Mouse (Mus musculus) heart, embryonic 14.5 days (tissue): ENCODE measurements around the gene Get4. TPM values are rescaled to one million over a fixed set of nuclear protein-coding genes. Genes with fewer than 3 reads are reported as not detected.

Source experiments
- ATAC-seq: fragments of 200-750 bp; cut with Nextera tagmentation; 2 replicates; pipeline ENCODE4 v1.8.0; 2017; ENCODE audit warnings: low read depth, moderate TSS enrichment; ENCODE audit not compliant: insufficient number of reproducible peaks, insufficient read depth, low FRiP score
- H3K27ac ChIP-seq, 2 experiments: fragments of 200-500 bp in 1 of 2; fragments of 300-500 bp in 1 of 2; sonication (generic) in 1 of 2; replicated peaks in 1 of 2; 2 replicates each; pipeline ENCODE4 v1.5.1; 2012 to 2014; ENCODE audit warnings: low read depth in 2 of 2, low read length in 2 of 2, control low read depth in 1 of 2, mild to moderate bottlenecking in 1 of 2, mixed read lengths in 1 of 2; ENCODE audit not compliant: control insufficient read depth in 1 of 2, insufficient read depth in 1 of 2
- H3K27me3 ChIP-seq: fragments of 300-500 bp; sonication (generic); 2 replicates; pipeline ENCODE4 v1.6.1; 2014; ENCODE audit warnings: mild to moderate bottlenecking, low read length, control low read depth; ENCODE audit not compliant: control insufficient read depth, insufficient read depth
- H3K36me3 ChIP-seq: fragments of 300-500 bp; sonication (generic); 2 replicates; pipeline ENCODE4 v1.6.1; 2014; ENCODE audit warnings: mild to moderate bottlenecking, control low read depth, low read length, mixed read lengths; ENCODE audit not compliant: control insufficient read depth, insufficient read depth
- H3K4me1 ChIP-seq, 2 experiments: fragments of 200-500 bp in 1 of 2; fragments of 300-500 bp in 1 of 2; sonication (generic) in 1 of 2; 2 replicates each; pipeline ENCODE4 v1.6.1; 2012 to 2014; ENCODE audit warnings: low read length in 2 of 2, control low read depth in 1 of 2, mixed read lengths in 1 of 2; ENCODE audit not compliant: control insufficient read depth in 2 of 2, insufficient read depth in 2 of 2
- H3K4me2 ChIP-seq: fragments of 300-500 bp; sonication (generic); 2 replicates; pipeline ENCODE4 v1.6.1; 2014; ENCODE audit warnings: mild to moderate bottlenecking, low read length
- H3K4me3 ChIP-seq, 2 experiments: fragments of 200-500 bp in 1 of 2; fragments of 300-500 bp in 1 of 2; sonication (generic) in 1 of 2; 2 replicates each; pipeline ENCODE4 v1.5.1; 2012 to 2014; ENCODE audit warnings: low read length in 2 of 2, mild to moderate bottlenecking in 2 of 2, control low read depth in 1 of 2, low read depth in 1 of 2, moderate library complexity in 1 of 2; ENCODE audit not compliant: control insufficient read depth in 1 of 2, insufficient read depth in 1 of 2
- H3K9ac ChIP-seq: fragments of 300-500 bp; sonication (generic); 2 replicates; pipeline ENCODE4 v1.6.1; 2014; ENCODE audit warnings: mild to moderate bottlenecking, low read length
- H3K9me3 ChIP-seq: fragments of 300-500 bp; sonication (generic); 2 replicates; pipeline ENCODE4 v1.6.1; 2016; ENCODE audit warnings: low read length, control low read depth; ENCODE audit not compliant: control insufficient read depth
- WGBS: fragments of 180-500 bp; shearing (Covaris S2); extraction: QIAGEN DNeasy Blood & Tissue Kit; methylation state at CpG from one replicate; pipeline ENCODE4 v1.1.7; 2014; 5-methylcytosine and 5-hydroxymethylcytosine counted together
- polyA plus RNA-seq: library from polyadenylated mRNA; unstranded; fragments of >200 nt; fragmentation: Nextera tagmentation; extraction: Ambion mirVana; gene quantifications from 2 replicates; pipeline ENCODE4 v1.2.1, GENCODE M21; 2014

Gene Get4
- polyA plus RNA-seq, 1 experiment from 2014 or later, result 138 TPM

DNA sequence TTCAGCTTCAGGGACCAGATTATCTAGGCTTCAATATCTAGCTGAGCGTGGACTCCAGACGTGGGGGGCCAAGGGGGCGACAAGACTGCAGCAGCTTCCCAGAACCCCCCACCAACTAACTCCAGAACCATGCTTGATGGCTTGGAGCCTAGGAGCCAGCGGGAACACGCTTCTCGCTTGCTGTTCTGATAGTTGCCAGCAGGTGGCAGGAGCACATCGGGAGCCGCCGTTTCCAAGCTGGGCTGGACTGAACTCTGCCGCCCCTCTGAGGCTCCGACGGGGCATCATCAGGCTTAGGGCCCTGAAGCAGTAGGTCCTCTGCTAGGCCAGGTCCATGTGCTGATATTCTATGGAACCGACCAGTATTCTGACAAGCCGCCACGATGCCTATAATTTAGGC is 30.1 kb downstream of the Get4 start:
- Histone ChIP-seq H3K4me3 (no peak overlapping the region), H3K36me3 (no peaks in the 10 kb centered on the region), H3K27ac (peak overlapping the region; percentile 54 to 62; a peak in 3 of 4 replicates), H3K27me3 (no peaks in the 10 kb centered on the region), H3K9ac (no peak overlapping the region), H3K9me3 (no peaks in the 10 kb centered on the region), H3K4me1 (peaks cover 3 to 5% of the 10 kb centered on the region in 2 experiments; a peak in 2 of 4 replicates), H3K4me2 (peak overlapping the region; percentile 1; the same call in 1 of the 2 replicates)
- peak; percentile 34; the same call in 1 of the 2 replicates for ATAC-seq
- 4% methylated on average over 15 of the region's 15 CpGs for WGBS

DNA sequence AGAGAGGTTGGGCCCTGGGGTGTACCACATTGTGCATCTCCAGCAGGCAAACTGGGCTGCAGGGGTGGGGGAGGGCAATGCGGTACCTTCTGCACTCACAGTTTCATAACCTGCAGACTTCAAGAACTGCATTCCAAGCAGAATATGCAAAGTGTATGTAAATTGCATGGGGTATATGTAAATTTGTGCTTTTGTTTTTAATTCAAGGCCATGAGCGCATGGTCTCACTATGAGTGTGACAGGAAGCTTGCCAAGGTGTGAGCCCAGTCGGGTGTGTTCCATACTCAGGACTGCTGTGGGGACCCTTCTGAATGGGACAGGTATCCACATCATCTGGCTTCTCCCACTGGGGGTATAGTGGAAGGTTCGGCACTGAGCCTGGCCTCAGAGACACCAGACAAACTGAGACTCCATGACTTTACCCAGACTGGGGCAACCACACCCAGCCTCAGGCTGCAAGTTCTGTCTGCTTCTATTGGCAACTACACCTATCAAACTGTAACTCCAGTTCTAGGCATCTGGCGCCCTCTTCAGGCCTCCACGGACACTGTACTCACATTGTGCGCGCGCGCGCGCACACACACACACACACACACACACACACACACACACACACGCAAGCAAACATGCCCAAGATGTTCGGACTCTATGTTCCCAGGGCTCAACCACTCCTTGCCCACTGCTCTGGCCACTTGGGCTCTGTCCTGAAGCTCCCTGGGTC is 31.5 kb downstream of the Get4 start:
- Histone ChIP-seq H3K27ac (no peak overlapping the region), H3K4me3 (no peak overlapping the region), H3K9me3 (no peaks in the 10 kb centered on the region), H3K4me1 (peaks cover 3 to 5% of the 10 kb centered on the region in 2 experiments; a peak in 2 of 4 replicates), H3K9ac (no peak overlapping the region), H3K4me2 (no peak overlapping the region), H3K27me3 (no peaks in the 10 kb centered on the region), H3K36me3 (no peaks in the 10 kb centered on the region)
- 92% methylated on average over 14 of the region's 14 CpGs for WGBS
- no peak for ATAC-seq

DNA sequence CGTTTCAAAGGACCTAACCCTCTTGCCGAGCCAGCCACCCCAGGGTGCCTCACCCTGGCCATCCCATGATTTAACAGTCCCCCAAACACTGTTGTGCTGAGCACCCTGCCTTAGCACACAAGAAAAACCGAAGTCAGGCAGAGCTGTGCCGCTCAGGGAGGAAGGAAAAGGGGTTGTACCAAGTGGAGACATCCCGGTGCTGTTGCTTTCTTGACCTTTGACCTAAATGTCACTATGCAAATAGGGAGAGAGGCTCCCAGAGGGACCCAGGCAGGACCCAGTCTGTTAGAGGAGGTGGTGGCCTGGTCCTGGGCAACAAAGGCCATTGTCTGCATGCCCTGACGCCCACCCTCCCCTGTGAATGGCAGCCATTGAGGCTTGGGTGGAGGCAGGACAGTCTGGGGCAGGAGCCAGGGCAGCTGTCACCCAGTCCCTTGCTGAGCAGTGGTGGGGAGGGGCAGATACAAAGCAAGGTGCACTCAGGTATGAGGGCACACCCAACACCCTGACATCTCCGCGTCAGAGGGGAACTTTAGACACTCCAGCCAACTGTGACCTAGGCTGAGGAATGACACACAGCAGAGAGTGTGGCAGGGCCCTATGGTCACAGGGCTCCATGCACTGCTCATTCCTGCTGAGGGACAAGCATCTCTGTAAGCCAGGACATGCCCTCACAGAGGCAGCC is 33.4 kb downstream of the Get4 start:
- H3K4me3 ChIP-seq, result no peak overlapping the region
- peaks cover 3 to 5% of the 10 kb centered on the region in 2 experiments; a peak in 2 of 4 replicates for H3K4me1 ChIP-seq
- H3K9me3 ChIP-seq, result no peaks in the 10 kb centered on the region
- H3K36me3 ChIP-seq, result no peaks in the 10 kb centered on the region
- no peak overlapping the region for H3K27ac ChIP-seq
- no peaks in the 10 kb centered on the region for H3K27me3 ChIP-seq
- H3K9ac ChIP-seq, result no peak overlapping the region
- 47% methylated on average over 8 of the region's 8 CpGs for WGBS
- no peak for ATAC-seq
- no peak overlapping the region for H3K4me2 ChIP-seq

DNA sequence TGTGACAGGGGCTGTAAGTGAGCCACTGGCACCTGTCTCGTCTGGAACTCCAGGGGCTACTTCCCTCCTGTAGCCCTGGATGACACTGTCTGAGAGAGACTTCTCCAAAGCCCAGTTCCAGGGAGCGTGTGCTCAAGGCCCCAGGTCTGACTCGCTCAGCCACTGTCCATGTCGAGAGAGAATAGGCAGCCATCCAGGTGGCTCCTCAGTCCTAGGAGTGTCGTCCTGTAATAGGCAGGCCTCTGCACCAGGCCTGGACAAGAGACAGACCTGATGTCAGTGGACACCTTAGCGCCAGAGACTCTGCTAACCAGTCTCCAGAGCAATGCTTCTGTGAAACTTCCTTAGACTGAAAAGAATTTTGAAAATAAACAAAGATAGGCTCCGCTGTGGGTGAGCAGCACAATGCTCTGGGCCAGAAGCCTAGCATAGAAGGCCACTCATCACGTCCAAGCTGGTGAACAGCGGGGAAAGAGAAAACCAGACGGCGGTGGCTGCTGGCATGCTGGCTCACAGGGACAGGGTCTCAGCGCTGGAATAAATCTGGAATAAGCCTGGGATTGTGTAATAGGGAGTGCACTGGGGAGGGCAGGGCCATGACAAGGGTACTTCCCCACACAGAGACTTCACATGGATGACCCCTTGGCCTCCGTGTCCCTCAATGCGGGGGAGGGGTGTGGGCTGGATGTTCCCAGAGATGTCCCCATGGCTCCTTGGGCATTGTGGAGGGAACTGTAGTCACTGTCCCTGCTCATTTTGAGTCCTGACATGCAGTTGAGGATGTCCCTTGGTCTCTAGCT is 34.2 kb downstream of the Get4 start:
- ATAC-seq, result no peak
- Histone ChIP-seq H3K4me1 (peaks cover 3 to 4% of the 10 kb centered on the region in 2 experiments; a peak in 2 of 4 replicates), H3K36me3 (no peaks in the 10 kb centered on the region), H3K27me3 (no peaks in the 10 kb centered on the region), H3K4me2 (no peak overlapping the region), H3K9me3 (no peaks in the 10 kb centered on the region), H3K9ac (no peak overlapping the region), H3K4me3 (no peak overlapping the region), H3K27ac (no peak overlapping the region)
- WGBS, result 57% methylated on average over 14 of the region's 14 CpGs

DNA sequence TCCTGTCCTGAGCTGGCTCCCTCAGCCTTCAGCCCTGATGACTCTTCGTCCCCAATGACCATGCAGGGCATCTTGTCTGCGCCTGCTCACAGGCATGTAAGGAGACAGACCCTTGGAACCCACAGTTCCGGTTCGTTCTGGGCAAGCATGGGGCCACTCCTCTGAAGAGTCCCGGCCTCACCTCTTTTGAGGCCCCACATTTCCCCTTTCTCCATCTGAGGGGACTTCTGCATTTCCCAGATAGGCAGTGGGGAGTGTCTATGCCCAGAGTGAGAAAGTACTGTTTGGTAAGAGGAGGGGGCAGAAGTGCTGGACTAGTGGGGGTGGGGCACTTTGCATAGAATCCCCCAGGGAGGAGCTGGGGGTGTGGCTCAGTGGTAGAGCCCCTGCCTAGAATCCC is 35.0 kb downstream of the Get4 start:
- Histone ChIP-seq H3K9ac (no peak overlapping the region), H3K27ac (no peak overlapping the region), H3K9me3 (no peaks in the 10 kb centered on the region), H3K27me3 (no peaks in the 10 kb centered on the region), H3K36me3 (no peaks in the 10 kb centered on the region), H3K4me3 (no peak overlapping the region), H3K4me2 (no peak overlapping the region), H3K4me1 (peaks cover under 1 to 2% of the 10 kb centered on the region in 2 experiments; a peak in 1 of 4 replicates)
- WGBS, result 81% methylated on average over 5 of the region's 5 CpGs
- ATAC-seq, result no peak

DNA sequence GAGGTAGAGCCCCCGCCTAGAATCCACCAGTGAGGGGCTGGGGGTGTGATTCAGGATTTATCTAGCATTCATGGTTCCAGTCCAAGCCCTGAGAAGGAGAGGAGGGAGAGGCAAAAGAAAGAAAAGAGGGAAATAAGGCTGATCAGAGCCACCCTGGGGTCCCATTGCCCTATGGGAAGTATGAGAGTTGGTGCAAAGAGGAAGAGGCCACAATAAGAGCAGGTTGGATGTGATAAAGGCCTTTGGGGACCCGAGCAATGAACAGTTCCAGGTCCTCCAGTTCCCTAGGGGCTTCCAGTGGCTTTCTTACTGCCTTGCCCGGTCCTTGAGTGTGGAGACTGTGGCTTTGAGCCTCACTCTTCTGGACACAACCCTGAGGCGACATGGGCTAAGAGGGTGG is 35.7 kb downstream of the Get4 start:
- no peak overlapping the region for H3K4me3 ChIP-seq
- H3K4me1 ChIP-seq, result peaks cover 0 to 3% of the 10 kb centered on the region in 2 experiments; a peak in 1 of 4 replicates
- no peak overlapping the region for H3K27ac ChIP-seq
- 76% methylated on average over 4 of the region's 4 CpGs for WGBS
- H3K9ac ChIP-seq, result no peak overlapping the region
- no peaks in the 10 kb centered on the region for H3K9me3 ChIP-seq
- H3K36me3 ChIP-seq, result no peaks in the 10 kb centered on the region
- no peak overlapping the region for H3K4me2 ChIP-seq
- H3K27me3 ChIP-seq, result no peaks in the 10 kb centered on the region
- no peak for ATAC-seq

DNA sequence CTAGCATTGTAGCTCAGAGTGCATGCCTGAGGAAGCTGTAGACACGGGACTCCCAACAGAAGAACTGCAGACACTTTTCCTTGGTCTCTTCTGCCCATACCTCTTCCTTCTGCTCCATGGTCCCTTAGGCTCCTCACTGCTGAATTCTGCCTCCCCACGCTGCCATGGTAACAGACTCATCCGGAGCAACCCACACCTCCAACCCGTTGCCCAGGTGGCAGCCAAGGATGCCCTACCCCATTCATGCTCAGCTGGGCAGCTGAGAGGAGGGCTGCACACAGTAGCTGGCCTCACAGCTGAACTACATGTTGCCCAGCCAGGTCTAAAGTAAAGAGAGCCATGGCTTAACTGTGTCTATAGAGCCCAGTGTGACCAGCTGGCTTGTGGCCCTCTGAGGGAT is 36.5 kb downstream of the Get4 start:
- no peak overlapping the region for H3K27ac ChIP-seq
- ATAC-seq, result no peak

More for the DNA sequence above, 36.5 kb downstream of the Get4 start:
- Histone ChIP-seq H3K36me3 (no peaks in the 10 kb centered on the region), H3K4me3 (no peak overlapping the region), H3K4me1 (peaks cover 0 to 3% of the 10 kb centered on the region in 2 experiments; a peak in 1 of 4 replicates), H3K27me3 (no peaks in the 10 kb centered on the region), H3K9ac (no peak overlapping the region), H3K9me3 (no peaks in the 10 kb centered on the region), H3K4me2 (no peak overlapping the region)
- 75% methylated on average over 4 of the region's 4 CpGs for WGBS
